Mouse (Mus musculus) Patski (cell line): ENCODE results near the gene Bicdl1. TPM values are rescaled to one million over a fixed set of nuclear protein-coding genes. Genes with fewer than 3 reads are reported as not detected.

ENCODE experiments used
- ATAC-seq: fragments of 100-300 bp; one replicate; pipeline ENCODE4 v1.8.0; 2021
- CTCF ChIA-PET: fragments of 350-600 bp; sonication (Branson Sonifier 250); formaldehyde crosslinking; loops from one replicate; lab custom pipeline; 2022; ENCODE audit warnings: inconsistent platforms; lab: Charles Lee
- POLR2A ChIA-PET: fragments of 350-600 bp; sonication (Branson Sonifier 250); formaldehyde crosslinking; loops from one replicate; lab custom pipeline; 2022; ENCODE audit warnings: antibody characterized with exemption, inconsistent platforms; lab: Charles Lee
- DNase-seq: peaks from one replicate; pipeline ENCODE4 v3.0.0-alpha.2; 2011; ENCODE audit warnings: low read depth, low spot score
- H3K27me3 ChIP-seq: fragments of 371-371 bp; one replicate; pipeline ENCODE4 v1.5.1; 2021
- CTCF ChIP-seq: fragments of 100-300 bp; IDR thresholded peaks from one replicate; pipeline ENCODE4 v1.5.1; 2021
- in situ Hi-C: fragments of 300-500 bp; cut with MboI; formaldehyde crosslinking; loops from 3 replicates; pipeline ENCODE4 v1.11.1; 2018; ENCODE audit warnings: low pct_unique_long_range_greater_than_20kb, mixed read lengths
- polyA plus RNA-seq: library from polyadenylated mRNA; unstranded; gene quantifications from one replicate; pipeline ENCODE4 v1.2.3, GENCODE M21; 2021

Gene Bicdl1
- 30.8 TPM for polyA plus RNA-seq

DNA sequence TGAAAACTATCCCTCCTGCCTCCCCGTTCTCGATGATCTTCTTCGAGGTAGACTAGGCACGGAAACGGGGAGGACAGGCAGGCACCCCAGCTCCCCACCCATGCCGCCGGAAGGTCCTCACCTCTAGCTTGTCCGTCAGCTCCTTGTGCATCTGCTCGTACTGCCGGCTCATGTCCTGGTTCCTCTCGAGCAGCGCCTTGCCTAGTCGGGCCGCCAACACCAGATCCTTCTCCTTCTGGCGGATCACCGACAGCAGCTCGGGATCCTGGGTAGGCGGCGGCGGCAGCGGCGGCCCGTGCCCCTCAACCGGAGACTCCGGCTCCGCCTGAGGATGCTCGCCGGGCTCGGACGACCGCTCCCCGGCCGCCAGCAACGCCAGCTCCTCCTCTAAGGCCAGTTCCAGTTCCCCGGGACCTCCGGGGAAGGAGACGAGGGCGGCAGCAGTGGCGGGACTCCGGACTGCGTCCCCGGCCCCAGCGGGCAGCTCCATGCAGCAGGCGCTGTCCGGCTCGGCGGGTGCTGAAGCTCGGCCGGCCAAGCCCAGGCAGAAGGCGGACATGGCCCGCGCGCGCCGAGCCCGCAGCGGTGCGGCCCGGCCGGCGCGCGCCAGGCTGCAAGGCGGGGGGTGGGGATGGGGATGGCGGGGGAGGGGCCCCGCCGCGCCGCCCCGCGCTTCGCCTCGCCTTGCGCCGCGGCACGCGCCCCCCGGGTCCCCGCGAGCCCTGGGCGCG, at the start of gene Bicdl1:
Bicdl1 (minus strand) TSS at position 621 of the 731 bp plus-strand sequence.
- H3K27me3 ChIP-seq = peaks cover 14% of the 10 kb centered on the region
- ATAC-seq (peak; percentile 61), DNase-seq (no peak)
- ChIA-PET POLR2A (interaction anchor here (0.7 to 1.5 kb wide), 3 partner anchors 57 to 99 kb away, joined by 3 to 4 read pairs (median 4); partner anchors contain the start of gene Rab35), CTCF (interaction anchor here (0.7 to 4.6 kb wide), 6 partner anchors 10 to 278 kb away, joined by 3 to 17 read pairs (median 4); no protein-coding TSS in a partner anchor)
- in situ Hi-C loops = no loop called here
- TF ChIP-seq CTCF = no peak

DNA sequence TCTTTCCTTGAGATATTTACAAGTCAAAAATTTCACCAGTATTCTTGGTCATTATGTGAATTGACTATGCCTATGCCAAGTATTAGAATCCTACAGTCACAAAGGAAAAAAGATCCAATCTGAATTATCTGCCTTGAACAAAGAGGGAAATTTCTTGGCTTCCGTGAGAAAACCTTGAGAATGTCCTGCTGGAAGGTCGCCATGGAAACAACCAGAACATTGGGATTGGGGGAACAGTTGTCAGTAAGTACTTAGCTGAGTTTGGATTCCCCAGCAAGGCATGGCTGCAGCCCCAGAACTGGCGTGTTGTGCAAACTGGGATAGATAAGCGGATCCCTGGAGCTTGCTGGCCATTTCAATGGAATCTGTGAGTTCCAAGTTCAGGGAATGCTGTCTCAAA, 45.5 kb upstream of the Bicdl1 start:
- TF ChIP-seq CTCF = no peak
- CTCF ChIA-PET = no interaction called here
- DNase-seq = no peak
- ATAC-seq = no peak
- POLR2A ChIA-PET = no interaction called here
- no peaks in the 10 kb centered on the region for H3K27me3 ChIP-seq
- in situ Hi-C loops = no loop called here

DNA sequence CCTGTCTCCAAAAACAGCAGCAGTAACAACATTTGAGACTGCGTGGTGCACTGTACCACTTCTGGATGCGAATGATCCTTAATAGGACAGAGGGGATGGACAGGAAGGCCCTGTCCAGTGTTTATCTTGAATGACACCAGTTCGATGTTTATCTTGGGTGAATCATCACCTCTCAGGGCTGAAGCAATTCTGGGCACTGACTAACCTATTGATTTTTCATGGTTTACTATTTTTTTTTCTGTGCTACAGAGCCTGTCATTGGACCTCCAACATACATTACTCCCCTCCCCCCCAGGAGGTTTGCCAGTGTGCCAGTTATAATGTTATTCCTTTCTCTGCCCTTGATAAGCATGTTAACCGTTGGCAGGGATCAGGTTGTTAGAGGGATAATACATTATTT, 43.9 kb upstream of the Bicdl1 start:
- CTCF ChIA-PET = no interaction called here
- H3K27me3 ChIP-seq = no peaks in the 10 kb centered on the region
- in situ Hi-C loops = no loop called here
- ATAC-seq = no peak
- no peak for TF ChIP-seq CTCF
- DNase-seq = no peak
- POLR2A ChIA-PET = no interaction called here

DNA sequence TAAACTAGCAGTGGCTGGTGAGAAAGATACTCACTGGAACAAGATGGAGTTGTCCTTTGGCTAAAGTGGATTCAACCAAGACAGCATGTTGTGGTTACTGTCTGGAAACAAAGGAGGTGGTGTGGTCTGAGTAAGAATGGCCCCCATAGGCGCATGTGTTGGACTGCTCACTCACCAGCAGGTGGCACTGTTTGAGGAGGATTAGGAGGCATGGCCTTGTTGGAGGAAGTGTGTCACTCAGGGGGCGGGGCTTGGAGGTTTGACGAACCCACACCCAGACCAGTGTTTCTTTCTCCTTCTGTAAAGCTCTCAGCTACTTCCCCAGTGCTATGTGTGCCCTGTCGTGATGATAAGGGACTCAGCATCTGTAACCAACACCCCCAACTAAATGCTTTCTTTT, 38.6 kb upstream of the Bicdl1 start:
- TF ChIP-seq CTCF = peak; percentile 55
- in situ Hi-C loops = no loop called here
- DNase-seq = no peak

DNA sequence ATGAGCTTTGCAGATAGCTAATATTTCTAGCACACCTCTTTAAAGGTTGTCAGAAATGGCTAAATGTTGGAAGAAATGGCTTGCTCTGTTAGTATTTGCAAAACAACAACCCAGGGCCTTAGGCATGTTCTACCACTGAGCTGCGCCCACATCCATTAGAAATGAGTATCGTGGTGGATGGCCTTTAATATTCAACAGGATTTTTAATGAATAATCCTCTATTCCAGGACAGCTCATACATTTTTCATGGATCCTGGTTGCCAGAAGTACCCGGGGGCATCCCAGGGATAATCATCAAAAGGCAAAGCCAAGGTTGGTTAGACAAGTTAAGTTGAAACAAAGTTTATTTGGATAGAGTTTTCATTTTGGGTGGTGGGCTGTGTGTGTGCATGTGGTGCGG, 37.7 kb upstream of the Bicdl1 start:
- DNase-seq (peak; percentile 63), ATAC-seq (peak; percentile 47)
- ChIA-PET POLR2A (no interaction called here), CTCF (interaction anchor here (1.2 kb wide), 1 partner anchor 11 kb away, joined by 4 read pairs; no protein-coding TSS in a partner anchor)
- no peaks in the 10 kb centered on the region for H3K27me3 ChIP-seq
- in situ Hi-C loops = no loop called here
- no peak for TF ChIP-seq CTCF

More for the DNA sequence above, 38.6 kb upstream of the Bicdl1 start:
- ATAC-seq = no peak
- H3K27me3 ChIP-seq = no peaks in the 10 kb centered on the region
- ChIA-PET POLR2A (no interaction called here), CTCF (interaction anchor here (1.1 to 1.9 kb wide), 2 partner anchors 10 to 21 kb away, joined by 4 to 6 read pairs; no protein-coding TSS in a partner anchor)

DNA sequence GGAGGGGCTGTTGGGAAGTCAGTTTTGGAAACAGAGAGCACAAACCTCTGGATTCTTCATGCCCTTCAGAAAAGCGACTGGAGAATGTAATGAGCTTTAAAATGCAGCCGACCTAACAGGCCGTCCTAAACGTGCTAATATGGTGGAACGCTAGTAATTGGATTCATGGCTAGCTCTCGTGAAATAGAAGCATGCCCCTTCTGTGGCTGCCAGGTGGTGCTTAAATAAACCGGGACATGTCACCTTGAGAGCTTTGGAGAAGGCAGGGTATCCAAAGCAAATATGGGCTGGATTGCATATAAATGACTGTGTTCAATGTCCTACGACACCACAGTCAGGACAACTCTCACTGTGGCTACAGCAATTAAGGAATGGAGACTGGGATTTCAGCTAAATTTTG, 35.4 kb upstream of the Bicdl1 start:
- ATAC-seq (no peak), DNase-seq (no peak)
- H3K27me3 ChIP-seq = no peaks in the 10 kb centered on the region
- TF ChIP-seq CTCF = no peak
- CTCF ChIA-PET = interaction anchor here (1.4 to 2.0 kb wide), 3 partner anchors 12 to 32 kb away, joined by 4 read pairs; no protein-coding TSS in a partner anchor
- POLR2A ChIA-PET = no interaction called here
- in situ Hi-C loops = no loop called here

DNA sequence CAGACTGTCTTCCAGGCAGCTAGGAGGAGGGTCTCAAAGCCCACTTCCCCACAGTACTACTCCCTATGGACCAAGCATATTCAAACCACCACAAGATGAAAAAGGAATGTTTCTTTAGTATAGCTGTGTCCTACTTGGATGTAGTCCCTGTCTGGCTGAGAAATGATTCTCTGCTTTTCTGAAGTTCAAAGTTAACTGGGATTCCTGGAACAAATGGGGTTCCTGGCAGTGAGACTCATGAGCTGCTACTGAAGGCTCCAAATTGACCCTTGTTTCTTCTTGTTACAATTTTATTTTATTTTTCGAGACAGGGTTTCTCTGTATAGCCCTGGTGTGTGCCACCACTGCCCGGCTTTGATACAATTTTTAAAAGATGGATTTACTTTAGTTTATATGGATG, 32.6 kb upstream of the Bicdl1 start:
- DNase-seq = no peak
- no peak for TF ChIP-seq CTCF
- POLR2A ChIA-PET = no interaction called here
- ATAC-seq = no peak
- CTCF ChIA-PET = no interaction called here
- in situ Hi-C loops = no loop called here
- H3K27me3 ChIP-seq = no peaks in the 10 kb centered on the region

DNA sequence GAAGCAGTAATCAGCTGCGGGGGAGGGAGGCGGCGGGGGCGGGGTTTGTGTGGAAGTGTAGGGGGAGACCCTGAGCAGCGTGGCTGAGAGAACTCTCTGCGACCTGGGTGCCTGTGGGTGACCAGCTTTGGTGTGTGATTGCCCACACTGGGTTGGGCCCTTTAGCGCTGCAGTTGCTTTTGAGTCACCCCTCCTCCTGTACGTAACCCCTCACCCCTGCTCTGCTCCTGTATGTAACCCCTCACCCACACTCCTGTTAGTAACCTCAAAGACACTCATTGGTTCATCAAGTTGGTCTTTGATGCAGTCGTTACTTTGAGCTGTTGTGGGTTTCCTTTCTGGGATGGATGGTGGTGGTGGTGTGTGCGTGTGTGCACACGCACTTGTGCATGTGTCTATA, 29.5 kb upstream of the Bicdl1 start:
- ATAC-seq (no peak), DNase-seq (no peak)
- POLR2A ChIA-PET = interaction anchor here (0.6 kb wide), 1 partner anchor 91 kb away, joined by 3 read pairs; no protein-coding TSS in a partner anchor
- CTCF ChIA-PET = interaction anchor here (1.5 to 1.9 kb wide), 2 partner anchors 11 to 29 kb away, joined by 3 to 6 read pairs; no protein-coding TSS in a partner anchor
- in situ Hi-C loops = no loop called here
- TF ChIP-seq CTCF = no peak
- no peaks in the 10 kb centered on the region for H3K27me3 ChIP-seq

DNA sequence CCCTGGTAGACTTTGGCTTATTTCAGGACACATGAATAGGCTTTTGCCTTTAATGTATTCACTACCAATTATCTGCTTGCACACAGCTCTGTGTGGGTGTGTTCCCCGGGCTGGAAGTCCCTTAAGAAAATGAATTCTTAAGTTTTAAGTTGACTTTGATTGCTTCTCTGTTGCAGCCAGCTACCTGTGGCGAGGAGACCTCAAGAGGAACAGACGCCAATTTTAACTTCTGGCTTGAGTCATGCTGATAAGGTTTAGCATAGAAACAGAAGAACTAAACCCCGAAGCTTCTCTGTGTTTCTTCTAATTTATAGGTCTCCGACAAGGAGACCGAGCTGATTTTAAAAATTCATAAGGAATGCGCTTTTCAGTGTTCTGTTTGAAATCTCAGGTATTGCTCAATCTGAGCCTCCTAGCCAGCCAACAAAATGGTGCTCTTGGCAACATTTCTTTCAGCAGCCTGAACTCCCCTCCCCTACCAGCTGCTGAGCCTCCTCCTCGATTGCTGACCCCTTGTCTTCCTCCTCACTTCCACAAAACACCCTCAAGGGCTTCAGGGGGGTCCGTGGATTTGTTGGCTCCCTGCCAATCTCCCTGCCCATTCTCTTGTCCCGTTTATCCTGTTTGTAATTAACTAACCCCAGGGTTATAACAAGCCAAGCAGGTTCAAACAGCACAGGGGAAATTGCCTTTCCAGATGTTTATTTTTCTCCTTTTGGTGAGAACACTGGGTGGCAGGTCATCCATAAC, 27.2 kb upstream of the Bicdl1 start:
- no peak for ATAC-seq
- DNase-seq = no peak

DNA sequence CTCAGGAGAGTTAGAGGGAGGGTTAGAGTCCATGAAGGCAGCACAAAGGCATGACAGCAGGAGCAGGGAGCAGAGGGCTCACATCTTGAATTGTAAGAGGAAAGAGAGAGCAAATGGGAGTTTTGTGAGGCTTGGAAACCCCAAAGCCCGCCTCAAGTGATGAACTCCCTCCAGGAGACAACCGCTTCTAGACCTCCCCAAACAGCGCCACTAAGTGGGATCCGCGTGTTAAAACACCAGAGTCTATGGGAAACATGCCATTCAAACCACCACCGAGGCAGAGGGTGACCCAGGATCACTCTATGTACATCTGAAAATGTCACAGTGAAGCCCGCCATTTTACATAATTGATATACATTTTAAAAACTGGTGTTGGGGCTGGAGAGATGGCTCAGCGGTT, 26.1 kb upstream of the Bicdl1 start:
- DNase-seq = no peak
- H3K27me3 ChIP-seq = no peaks in the 10 kb centered on the region
- ChIA-PET CTCF (interaction anchor here (1.6 kb wide), 1 partner anchor 12 kb away, joined by 4 read pairs; no protein-coding TSS in a partner anchor), POLR2A (no interaction called here)
- TF ChIP-seq CTCF = no peak
- no peak for ATAC-seq
- in situ Hi-C loops = no loop called here

More for the DNA sequence above, 27.2 kb upstream of the Bicdl1 start:
- no peak for TF ChIP-seq CTCF
- CTCF ChIA-PET = interaction anchor here (1.6 kb wide), 1 partner anchor 10 kb away, joined by 4 read pairs; no protein-coding TSS in a partner anchor
- in situ Hi-C loops = no loop called here
- no peaks in the 10 kb centered on the region for H3K27me3 ChIP-seq
- POLR2A ChIA-PET = interaction anchor here (1.1 kb wide), 1 partner anchor 14 kb away, joined by 3 read pairs; no protein-coding TSS in a partner anchor
